Mouse (Mus musculus) kidney, adult 2 months (tissue): ENCODE results near the gene Tnp1.

Experiments
- CTCF ChIP-seq: fragments of 200-500 bp; conservative IDR thresholded peaks from 2 replicates; pipeline ENCODE4 v1.5.1; 2011; ENCODE audit warnings: low read depth, mild to moderate bottlenecking, control low read depth, low read length, moderate library complexity, mixed read lengths; ENCODE audit not compliant: insufficient read depth, insufficient read length
- POLR2A ChIP-seq: fragments of 200-500 bp; IDR thresholded peaks from one replicate; pipeline ENCODE4 v1.6.1; 2011; ENCODE audit warnings: low read depth, low read length, control low read depth

DNA sequence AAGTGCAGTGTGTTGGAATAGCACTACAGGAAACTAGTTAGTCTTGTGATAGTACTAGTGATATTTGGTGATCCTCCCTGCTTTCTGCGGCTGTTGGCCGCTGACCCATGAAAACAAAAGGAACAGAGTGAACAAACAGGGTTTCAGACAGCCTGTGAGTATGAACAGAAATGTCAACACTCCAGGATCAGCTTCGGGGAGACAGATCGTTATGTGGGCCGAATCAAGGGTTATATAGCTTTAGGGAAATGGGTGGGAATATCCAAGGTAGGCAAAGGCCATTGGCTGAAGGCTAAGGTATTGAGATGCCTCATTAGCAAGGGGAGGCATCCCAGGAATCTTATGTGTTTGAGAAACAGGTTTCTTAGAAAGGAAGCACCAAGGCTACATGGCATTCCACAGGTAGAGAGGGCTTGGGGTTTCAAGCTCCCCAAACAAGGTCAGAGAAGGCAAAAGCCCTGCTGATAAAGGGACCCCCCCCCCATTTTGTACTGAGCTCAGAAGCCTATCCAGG lies 11.1 kb upstream of the Tnp1 start:
- no peak for TF ChIP-seq CTCF
- no peak for TF ChIP-seq POLR2A
